Mouse (Mus musculus): Measurements from ENCODE around the gene Tas2r144. TPM values are rescaled to one million over a fixed set of nuclear protein-coding genes. Genes with fewer than 3 reads are reported as not detected.

Tas2r144 gene
- polyA plus RNA-seq, 1 experiment from 2014 or later = not detected

Other genes starting within 250 kb of the Tas2r144 start
- gene Sval3, start 247.2 kb upstream of the Tas2r144 start, polyA plus RNA-seq (2015; fragmentation: Nextera tagmentation; extraction: Ambion mirVana) = not detected in 2 replicates
- gene Sva, start 176.9 kb upstream of the Tas2r144 start, polyA plus RNA-seq (2015; fragmentation: Nextera tagmentation; extraction: Ambion mirVana) = not detected in 2 replicates
- gene Tas2r139, start 74.4 kb upstream of the Tas2r144 start, polyA plus RNA-seq (2015; fragmentation: Nextera tagmentation; extraction: Ambion mirVana) = not detected in 2 replicates
- gene Gstk1, start 30.6 kb downstream of the Tas2r144 start, polyA plus RNA-seq (2015; fragmentation: Nextera tagmentation; extraction: Ambion mirVana) = 43.6 and 46.2 TPM in 2 replicates
- gene Tmem139, start 46.6 kb downstream of the Tas2r144 start, polyA plus RNA-seq (2015; fragmentation: Nextera tagmentation; extraction: Ambion mirVana) = 3.6 and 4.1 TPM in 2 replicates
- 73.4 and 73.5 TPM in 2 replicates for gene Casp2, start 49.7 kb downstream of the Tas2r144 start, polyA plus RNA-seq (2015; fragmentation: Nextera tagmentation; extraction: Ambion mirVana)
- 0.14 and 0.24 TPM in 2 replicates for gene Clcn1, start 71.4 kb downstream of the Tas2r144 start, polyA plus RNA-seq (2015; fragmentation: Nextera tagmentation; extraction: Ambion mirVana)
- gene Fam131b, start 109.3 kb downstream of the Tas2r144 start, polyA plus RNA-seq (2015; fragmentation: Nextera tagmentation; extraction: Ambion mirVana) = 0.06 and 0.14 TPM in 2 replicates
- gene Zyx, start 134.3 kb downstream of the Tas2r144 start, polyA plus RNA-seq (2015; fragmentation: Nextera tagmentation; extraction: Ambion mirVana) = 161 and 167 TPM in 2 replicates
- gene Epha1, start 157.9 kb downstream of the Tas2r144 start, polyA plus RNA-seq (2015; fragmentation: Nextera tagmentation; extraction: Ambion mirVana) = 14.2 and 16.9 TPM in 2 replicates
- gene Tas2r143, start 184.9 kb downstream of the Tas2r144 start, polyA plus RNA-seq (2015; fragmentation: Nextera tagmentation; extraction: Ambion mirVana) = not detected in 2 replicates
- gene Tas2r135, start 190.1 kb downstream of the Tas2r144 start, polyA plus RNA-seq (2015; fragmentation: Nextera tagmentation; extraction: Ambion mirVana) = not detected in 2 replicates
- gene Tas2r126, start 219.2 kb downstream of the Tas2r144 start, polyA plus RNA-seq (2015; fragmentation: Nextera tagmentation; extraction: Ambion mirVana) = not detected in 2 replicates
- not detected in 2 replicates for gene Olfr458, start 249.9 kb downstream of the Tas2r144 start, polyA plus RNA-seq (2015; fragmentation: Nextera tagmentation; extraction: Ambion mirVana)